Mouse (Mus musculus): ENCODE measurements around the gene BC030867. TPM values are rescaled to one million over a fixed set of nuclear protein-coding genes. Genes with fewer than 3 reads are reported as not detected.

BC030867 gene
- total RNA-seq, 2 experiments from 2014 or later, result 1.2 TPM

DNA sequence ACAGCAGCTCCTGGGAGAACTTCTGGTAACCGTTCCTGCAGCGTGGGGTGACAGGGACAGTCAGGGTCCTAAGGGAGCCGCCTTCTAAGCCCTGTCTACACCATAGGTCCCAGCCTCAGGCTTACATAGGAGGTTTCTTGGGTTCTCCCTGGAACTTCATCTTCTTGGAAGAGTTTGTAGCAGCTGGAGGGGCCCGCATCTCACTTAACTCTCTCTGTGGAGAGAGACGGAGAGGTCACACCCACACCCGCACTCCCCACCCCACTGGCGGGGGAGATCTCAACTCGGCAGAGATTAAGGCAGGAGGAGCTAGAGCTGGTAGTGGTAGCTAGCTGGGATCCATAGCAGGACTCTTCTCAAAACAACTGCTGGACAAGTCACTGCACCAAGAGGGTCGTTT, 59.4 kb downstream of the BC030867 start:
- intact Hi-C loops (cut with DNase I), result loop anchor here (2.0 kb wide), 2 partner anchors 99 to 123 kb away; partner anchors contain the start of genes Grn and Slc25a39

DNA sequence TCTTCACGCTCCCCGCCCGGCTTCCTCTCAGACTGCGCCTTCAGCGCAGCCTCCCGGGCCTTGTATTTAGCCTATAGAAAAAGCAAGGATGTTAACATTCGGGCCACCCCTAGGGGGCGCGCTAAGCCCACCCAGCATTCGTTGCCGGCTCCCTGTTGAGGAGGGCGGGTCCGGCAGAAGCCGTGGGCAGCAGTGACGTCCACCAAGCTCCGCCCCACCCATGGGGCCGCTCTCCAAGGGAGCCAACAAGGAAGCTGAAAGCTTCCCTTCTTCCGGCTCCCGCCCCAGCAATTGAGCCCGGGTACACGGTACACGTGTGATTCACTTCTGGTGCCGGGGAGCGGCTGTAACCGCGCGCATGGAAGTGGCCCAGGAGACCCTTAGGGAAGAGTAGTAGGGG, 60.3 kb downstream of the BC030867 start:
- DNase-seq (ENCODE audit: low spot score in 2 of 2), result peak; percentile 95 to 97
- intact Hi-C loops (cut with DNase I), result loop anchor here (2.0 kb wide), 2 partner anchors 98 to 122 kb away; partner anchors contain the start of genes Grn and Slc25a39

More for the DNA sequence above, 59.4 kb downstream of the BC030867 start:
- no peak for DNase-seq (ENCODE audit: low spot score in 2 of 2)

- intact Hi-C loops (cut with DNase I), result loop anchor here (2.0 kb wide), 2 partner anchors 97 to 121 kb away; partner anchors contain the start of genes Grn and Slc25a39
- DNase-seq (ENCODE audit: low spot score in 2 of 2), result no peak
Measured at GRCm38 (mm10) chr11:102309821-102310617, 61.3 kb downstream of the BC030867 start.

DNA sequence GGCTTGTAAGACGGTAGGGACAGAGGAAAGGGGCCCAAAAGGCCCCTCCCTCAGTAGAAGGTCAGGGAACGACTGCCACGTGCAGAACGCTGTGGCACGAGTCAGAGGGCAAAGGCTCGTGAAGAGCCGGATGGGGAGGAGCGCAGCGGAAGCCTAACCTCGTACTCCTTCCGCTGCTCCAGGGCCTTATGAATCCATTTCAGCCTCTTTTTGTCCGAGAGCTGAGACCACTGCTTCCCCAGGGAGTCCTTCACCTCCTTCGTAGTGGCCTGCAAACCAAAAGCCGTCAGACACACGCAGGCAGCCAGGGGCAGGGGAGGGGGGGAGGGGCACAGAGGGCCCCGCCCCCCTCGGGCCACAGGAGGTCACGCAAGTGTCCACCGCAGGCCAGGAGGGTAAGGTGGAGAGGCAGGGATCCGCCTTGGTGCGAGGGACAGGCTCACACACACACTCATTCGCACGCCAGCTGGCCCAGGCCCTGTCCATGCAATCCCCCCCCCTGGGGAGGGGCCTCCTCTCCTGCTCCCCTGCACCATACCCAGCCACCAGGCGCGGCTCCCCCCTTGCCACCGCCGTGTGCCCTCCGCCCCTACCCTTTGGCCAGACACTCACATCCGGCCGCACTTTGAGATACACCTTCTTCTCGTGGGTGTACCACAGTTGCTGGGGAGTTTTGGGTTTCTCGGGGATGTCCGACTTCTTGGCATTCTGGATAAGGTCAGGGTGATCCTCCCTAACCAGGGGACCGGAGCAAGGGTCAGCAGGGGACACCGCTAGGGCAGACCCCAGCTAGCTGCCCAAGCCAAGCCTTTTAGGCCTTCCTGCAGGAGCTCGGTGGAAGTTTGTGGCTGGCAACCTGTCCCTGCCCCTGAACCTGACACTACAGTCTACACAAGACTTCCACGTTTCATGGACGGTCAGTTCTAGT, 62.4 kb downstream of the BC030867 start:
- intact Hi-C loops (cut with DNase I), result no loop called here
- no peak for DNase-seq (ENCODE audit: low spot score in 2 of 2)

GRCm38 (mm10) chr11:102311966-102312365, 63.3 kb downstream of the BC030867 start:
- intact Hi-C loops (cut with DNase I), result no loop called here
- no peak for DNase-seq (ENCODE audit: low spot score in 2 of 2)

GRCm38 (mm10) chr11:102312586-102312985, 63.9 kb downstream of the BC030867 start:
- no peak for DNase-seq (ENCODE audit: low spot score in 2 of 2)
- intact Hi-C loops (cut with DNase I), result no loop called here

DNA sequence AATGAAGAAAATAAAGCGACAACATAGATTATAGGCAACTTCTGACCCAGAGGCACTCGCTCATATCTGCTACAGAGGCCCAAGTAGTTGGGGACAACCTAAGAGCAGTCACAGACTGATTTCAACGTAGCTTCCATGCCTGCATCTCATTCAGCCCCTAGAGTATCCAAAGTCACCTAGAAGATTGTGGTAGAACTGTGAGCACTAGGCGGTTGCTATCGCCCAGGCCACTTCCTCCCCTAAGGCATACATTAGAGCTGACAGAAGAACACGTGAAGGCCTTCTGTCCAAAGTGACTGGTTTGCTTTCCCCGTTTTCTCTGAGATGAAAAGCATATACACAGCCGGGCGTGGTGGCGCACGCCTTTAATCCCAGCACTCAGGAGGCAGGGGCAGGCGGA, 65.6 kb downstream of the BC030867 start:
- no peak for DNase-seq (ENCODE audit: low spot score in 2 of 2)
- intact Hi-C loops (cut with DNase I), result no loop called here

Small RNA genes within 50 kb of the gene (microRNA-seq; reads per million reads assigned to microRNA genes)
- gene Mir8101, result 5.6 reads per million, percentile 19 among the genes with 10 or more reads in this experiment

Other genes with a start within 250 kb of the BC030867 start
- 10 to 100 TPM; 69.0 to 85.2 TPM for gene Mpp3, start 220.4 kb upstream of the BC030867 start, total RNA-seq (2021)
- gene Cd300lg, start 207.4 kb upstream of the BC030867 start, total RNA-seq (2021), result under 1 TPM in 1 of 2 experiments, not detected in 1; 0.32 TPM
- gene Mpp2, start 160.4 kb upstream of the BC030867 start, total RNA-seq (2021), result 100 to 1,000 TPM; 148 to 157 TPM
- gene Ppy, start 147.6 kb upstream of the BC030867 start, total RNA-seq (2021), result not detected
- gene Pyy, start 141.1 kb upstream of the BC030867 start, total RNA-seq (2021), result not detected
- gene Nags, start 103.4 kb upstream of the BC030867 start, total RNA-seq (2021), result not detected
- gene Tmem101, start 92.5 kb upstream of the BC030867 start, total RNA-seq (2021), result 10 to 100 TPM; 24.2 to 27.3 TPM
- gene Lsm12, start 63.6 kb upstream of the BC030867 start, total RNA-seq (2021), result 10 to 100 TPM; 58.0 to 58.7 TPM
- gene G6pc3, start 59.3 kb upstream of the BC030867 start, total RNA-seq (2021), result 10 to 100 TPM; 56.1 to 67.2 TPM
- 100 to 1,000 TPM; 270 to 275 TPM for gene Hdac5, start 18.7 kb upstream of the BC030867 start, total RNA-seq (2021)
- 1 to 10 TPM; 1.2 to 1.7 TPM for gene Asb16, start 19.9 kb downstream of the BC030867 start, total RNA-seq (2021)
- gene Tmub2, start 36.0 kb downstream of the BC030867 start, total RNA-seq (2021), result 10 to 100 TPM; 70.8 to 77.7 TPM
- 100 to 1,000 TPM; 227 to 258 TPM for gene Atxn7l3, start 47.7 kb downstream of the BC030867 start, total RNA-seq (2021)
- gene Ubtf, start 70.9 kb downstream of the BC030867 start, total RNA-seq (2021), result 100 to 1,000 TPM; 114 to 125 TPM
- under 1 TPM; 0.39 to 0.50 TPM for gene Slc4a1, start 117.3 kb downstream of the BC030867 start, total RNA-seq (2021)
- 100 to 1,000 TPM; 469 to 527 TPM for gene Rundc3a, start 144.5 kb downstream of the BC030867 start, total RNA-seq (2021)
- gene Slc25a39, start 159.1 kb downstream of the BC030867 start, total RNA-seq (2021), result 10 to 100 TPM; 56.7 to 64.8 TPM
- 10 to 100 TPM; 58.3 to 60.1 TPM for gene Grn, start 181.4 kb downstream of the BC030867 start, total RNA-seq (2021)
- gene Fam171a2, start 198.8 kb downstream of the BC030867 start, total RNA-seq (2021), result 100 to 1,000 TPM; 116 to 117 TPM
- 1 to 10 TPM; 2.5 to 2.7 TPM for gene Itga2b, start 221.2 kb downstream of the BC030867 start, total RNA-seq (2021)

All from left cerebral cortex, postnatal 36 days (tissue).